Mouse (Mus musculus) stomach, postnatal 0 days (tissue): Measurements from ENCODE around the gene Stx12. TPM values are rescaled to one million over a fixed set of nuclear protein-coding genes. Genes with fewer than 3 reads are reported as not detected.
"Not testable (repeated sequence)": the region's sequence is repeated elsewhere in the genome, so short reads cannot be mapped to it uniquely, and the experiment has no call there.

Experiments
- ATAC-seq: fragments of 200-750 bp; cut with Nextera tagmentation; 2 replicates; pipeline ENCODE4 v1.8.0; 2017; ENCODE audit not compliant: low FRiP score, low TSS enrichment
- DNase-seq: peaks from one replicate; pipeline ENCODE4 v3.0.0-alpha.2; 2016; ENCODE audit warnings: low spot score
- H3K27ac ChIP-seq: fragments of 300-500 bp; sonication (generic); replicated peaks from 2 replicates; pipeline ENCODE4 v1.5.1; 2014; ENCODE audit warnings: mild to moderate bottlenecking, control low read depth
- H3K27me3 ChIP-seq: fragments of 300-500 bp; sonication (generic); 2 replicates; pipeline ENCODE4 v1.6.1; 2014; ENCODE audit warnings: low read length; ENCODE audit not compliant: control insufficient read depth, insufficient read depth
- H3K36me3 ChIP-seq: fragments of 300-500 bp; sonication (generic); 2 replicates; pipeline ENCODE4 v1.6.1; 2014; ENCODE audit warnings: low read length, mixed read lengths; ENCODE audit not compliant: control insufficient read depth, insufficient read depth
- H3K4me1 ChIP-seq: fragments of 300-500 bp; sonication (generic); replicated peaks from 2 replicates; pipeline ENCODE4 v1.6.1; 2014; ENCODE audit warnings: antibody characterized with exemption; ENCODE audit not compliant: control insufficient read depth, insufficient read depth
- H3K4me2 ChIP-seq: fragments of 300-500 bp; sonication (generic); replicated peaks from 2 replicates; pipeline ENCODE4 v1.6.1; 2014; ENCODE audit warnings: low read depth, mild to moderate bottlenecking, control low read depth, moderate library complexity
- H3K4me3 ChIP-seq: fragments of 300-500 bp; sonication (generic); 2 replicates; pipeline ENCODE4 v1.5.1; 2014; ENCODE audit warnings: low read depth, low read length, control low read depth
- H3K9ac ChIP-seq: fragments of 300-500 bp; sonication (generic); 2 replicates; pipeline ENCODE4 v1.6.1; 2014; ENCODE audit warnings: mild to moderate bottlenecking, low read length, control low read depth, mixed read lengths
- H3K9me3 ChIP-seq: fragments of 300-500 bp; sonication (generic); 2 replicates; pipeline ENCODE4 v1.6.1; 2016; ENCODE audit warnings: low read length; ENCODE audit not compliant: control insufficient read depth
- CTCF ChIP-seq: IDR thresholded peaks from 2 replicates; pipeline ENCODE4 v1.5.1; 2016; ENCODE audit warnings: antibody characterized with exemption, low read depth, mild to moderate bottlenecking, moderate library complexity
- EP300 ChIP-seq: optimal IDR thresholded peaks from 2 replicates; pipeline ENCODE3; 2016; ENCODE audit warnings: antibody characterized with exemption
- whole genome bisulfite sequencing: fragments of 180-500 bp; shearing (Covaris S2); extraction: QIAGEN DNeasy Blood & Tissue Kit; methylation state at CpG from one replicate; pipeline ENCODE4 v1.1.7; 2014; 5-methylcytosine and 5-hydroxymethylcytosine counted together
- polyA plus RNA-seq: library from polyadenylated mRNA; unstranded; fragments of >200 nt; fragmentation: Nextera tagmentation; extraction: Ambion mirVana; gene quantifications from 2 replicates; pipeline ENCODE4 v1.2.1, GENCODE M21; 2015

Stx12 gene
- polyA plus RNA-seq, 1 experiment from 2014 or later = 56.7 TPM

- 36% methylated on average over 12 of the region's 12 CpGs for WGBS
- H3K4me1 ChIP-seq = no peaks in the 10 kb centered on the region; the same call in 1 of the 2 replicates
- peaks cover 6% of the 10 kb centered on the region; the same call in 1 of the 2 replicates for H3K36me3 ChIP-seq
- DNase-seq (no peak), ATAC-seq (no peak)
- no peaks in the 10 kb centered on the region for H3K9me3 ChIP-seq
- peak overlapping the region; percentile 96 for H3K4me3 ChIP-seq
- TF ChIP-seq EP300 (no peak), CTCF (no peak)
- peak overlapping the region; percentile 94; the same call in 1 of the 2 replicates for H3K27ac ChIP-seq
- no peaks in the 10 kb centered on the region for H3K27me3 ChIP-seq
- peak overlapping the region; percentile 71 for H3K4me2 ChIP-seq
- peak overlapping the region; percentile 95 for H3K9ac ChIP-seq
Observed at GRCm38 (mm10) chr4:132921488-132921887, 37.2 kb upstream of the Stx12 start.

GRCm38 (mm10) chr4:132920171-132920570, 35.9 kb upstream of the Stx12 start:
- TF ChIP-seq EP300 = no peak
- no peak for TF ChIP-seq CTCF
- peaks cover 6% of the 10 kb centered on the region; the same call in 1 of the 2 replicates for H3K36me3 ChIP-seq
- H3K27ac ChIP-seq = no peak overlapping the region
- H3K27me3 ChIP-seq = no peaks in the 10 kb centered on the region
- no peaks in the 10 kb centered on the region for H3K9me3 ChIP-seq
- 78% methylated on average over 4 of the region's 4 CpGs for WGBS
- H3K9ac ChIP-seq = no peak overlapping the region
- DNase-seq (no peak), ATAC-seq (no peak)
- no peaks in the 10 kb centered on the region; the same call in 1 of the 2 replicates for H3K4me1 ChIP-seq
- H3K4me3 ChIP-seq = no peak overlapping the region
- no peak overlapping the region for H3K4me2 ChIP-seq

- not testable (repeated sequence) for H3K9ac ChIP-seq, H3K9me3 ChIP-seq, H3K4me2 ChIP-seq, DNase-seq, H3K4me3 ChIP-seq, H3K27me3 ChIP-seq, ATAC-seq, H3K27ac ChIP-seq, H3K4me1 ChIP-seq
- H3K36me3 ChIP-seq = peaks cover 18% of the 10 kb centered on the region
- 81% methylated on average over 6 of the region's 6 CpGs for WGBS
Observed at GRCm38 (mm10) chr4:132918493-132918892, 34.2 kb upstream of the Stx12 start.

GRCm38 (mm10) chr4:132912156-132912555, 27.8 kb upstream of the Stx12 start:
- no peaks in the 10 kb centered on the region for H3K27me3 ChIP-seq
- H3K36me3 ChIP-seq = peaks cover 36% of the 10 kb centered on the region
- TF ChIP-seq EP300 (no peak), CTCF (no peak)
- no peak overlapping the region for H3K4me2 ChIP-seq
- H3K9ac ChIP-seq = no peak overlapping the region
- ATAC-seq (no peak), DNase-seq (no peak)
- H3K9me3 ChIP-seq = no peaks in the 10 kb centered on the region
- H3K4me3 ChIP-seq = no peak overlapping the region
- no peaks in the 10 kb centered on the region for H3K4me1 ChIP-seq
- no peak overlapping the region for H3K27ac ChIP-seq
- WGBS = 88% methylated on average over 6 of the region's 6 CpGs

GRCm38 (mm10) chr4:132905843-132906360, 21.6 kb upstream of the Stx12 start:
- no peak for ATAC-seq
- H3K27ac ChIP-seq = no peak overlapping the region

GRCm38 (mm10) chr4:132904765-132905309, 20.5 kb upstream of the Stx12 start:
- 57% methylated on average over 9 of the region's 9 CpGs for WGBS
- ATAC-seq = no peak

More at GRCm38 (mm10) chr4:132905843-132906360, 21.6 kb upstream of the Stx12 start:
- TF ChIP-seq EP300 = no peak
- no peak for TF ChIP-seq CTCF
- H3K9me3 ChIP-seq = no peaks in the 10 kb centered on the region
- no peaks in the 10 kb centered on the region for H3K4me1 ChIP-seq
- no peak overlapping the region for H3K4me3 ChIP-seq
- H3K36me3 ChIP-seq = peaks cover 32% of the 10 kb centered on the region
- H3K9ac ChIP-seq = no peak overlapping the region
- H3K4me2 ChIP-seq = no peak overlapping the region
- no peaks in the 10 kb centered on the region for H3K27me3 ChIP-seq
- DNase-seq = no peak
- WGBS = 82% methylated on average over 5 of the region's 5 CpGs

More at GRCm38 (mm10) chr4:132904765-132905309, 20.5 kb upstream of the Stx12 start:
- Histone ChIP-seq H3K27ac (peak overlapping the region; percentile 40), H3K4me2 (no peak overlapping the region), H3K4me3 (no peak overlapping the region), H3K9me3 (no peaks in the 10 kb centered on the region), H3K36me3 (peaks cover 32% of the 10 kb centered on the region), H3K27me3 (no peaks in the 10 kb centered on the region), H3K9ac (no peak overlapping the region), H3K4me1 (no peaks in the 10 kb centered on the region)
- no peak for DNase-seq
- TF ChIP-seq CTCF (no peak), EP300 (no peak)
